Mouse (Mus musculus) right cerebral cortex, postnatal 14 days (tissue): ENCODE measurements at regions not wholly inside any gene's neighbourhood (a gene's known extent, or its start where the extent isn't known, plus 50 kb on each side); places are given as distances from the start of the nearest gene placed in this dataset.

Experiments
- DNase-seq: peaks from one replicate; pipeline ENCODE4 v3.0.0; 2022

DNA sequence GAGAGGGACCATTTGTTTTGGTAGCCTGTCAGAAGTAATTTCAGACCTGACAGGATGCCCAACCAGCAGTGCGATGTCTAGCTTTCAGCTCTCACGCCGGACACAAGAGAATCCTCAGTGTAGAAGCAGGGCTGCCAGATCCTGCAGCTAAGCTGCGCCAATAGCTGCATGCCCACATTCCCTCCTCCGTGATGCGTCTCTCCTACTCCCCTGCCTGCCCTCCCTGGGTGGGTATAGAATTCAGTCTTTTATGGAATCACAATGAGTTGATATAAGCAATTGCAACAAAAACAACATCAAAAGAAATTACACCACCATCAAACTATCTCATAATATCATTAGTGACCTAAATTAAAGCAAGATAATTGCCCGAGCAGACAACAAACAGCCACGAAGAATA, 587.1 kb downstream of the Ofcc1 start:
- DNase-seq = peak; percentile 8

DNA sequence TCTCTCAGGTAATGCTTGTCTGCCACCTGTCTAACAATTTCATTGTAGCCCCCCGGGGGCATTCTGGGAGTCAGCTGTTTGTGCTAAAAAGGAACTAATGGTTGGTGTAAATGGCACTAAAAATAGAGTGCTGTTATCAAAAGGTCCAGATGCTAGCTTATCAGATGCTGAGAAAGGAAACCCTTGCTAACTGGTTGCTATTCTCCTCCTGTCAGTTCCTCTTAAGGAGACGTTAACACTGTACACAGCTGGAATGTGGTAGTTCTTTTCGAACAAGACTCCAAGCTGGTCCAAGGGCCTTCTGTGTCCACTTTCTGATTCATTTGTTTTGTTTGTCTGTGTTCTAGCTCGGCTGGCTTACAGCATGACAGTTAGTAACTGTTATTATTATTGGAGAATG, 592.0 kb downstream of the Ofcc1 start:
- no peak for DNase-seq

DNA sequence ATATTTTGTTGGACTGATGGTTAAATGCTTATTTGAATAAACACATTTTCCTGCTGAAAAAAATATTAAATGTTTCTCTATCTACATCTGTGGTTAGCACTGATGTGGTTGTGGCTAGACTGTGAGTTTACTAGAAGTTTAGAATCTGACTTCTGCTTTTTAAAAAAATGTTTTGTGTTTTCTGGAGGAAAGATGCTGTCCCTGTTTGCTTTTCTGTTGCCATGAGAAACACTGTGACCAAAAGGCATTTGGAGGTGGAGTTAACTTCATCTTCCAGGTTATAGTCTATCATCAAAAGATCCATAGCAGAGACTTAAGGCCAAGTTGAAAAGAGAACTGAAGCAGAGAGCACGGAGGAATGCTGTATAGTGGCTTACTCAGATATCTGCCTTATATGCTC, 594.4 kb downstream of the Ofcc1 start:
- DNase-seq = no peak
